Mouse (Mus musculus): ENCODE measurements around the gene Vamp1. TPM values are rescaled to one million over a fixed set of nuclear protein-coding genes. Genes with fewer than 3 reads are reported as not detected.

Gene Vamp1
- total and polyA plus RNA-seq, 3 experiments, result 1.9 to 4.6 (median 3.1) TPM

DNA sequence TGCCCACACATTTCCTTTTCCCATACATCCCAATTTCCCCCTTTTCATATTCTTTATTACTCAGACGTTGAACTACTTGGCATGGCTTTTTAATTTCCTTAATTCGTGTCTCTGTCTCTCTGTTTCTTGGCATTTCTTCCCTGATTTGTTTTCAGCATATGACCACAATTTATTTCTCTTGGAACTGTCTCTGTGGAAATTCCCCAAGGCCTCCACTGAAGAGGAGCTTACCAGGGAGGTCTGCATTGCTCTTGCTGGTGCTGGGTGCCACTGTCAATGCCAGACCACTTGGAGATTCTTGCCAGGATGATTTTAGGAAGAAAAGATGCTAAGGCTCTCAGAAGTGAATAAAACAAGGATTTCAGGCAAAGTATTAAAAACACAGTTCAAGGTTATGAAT, 2.7 kb upstream of the Vamp1 start:
- TF ChIP-seq MEF2A (IDR thresholded peaks at IDR 0.05; ENCODE audit: borderline replicate concordance, low read depth, low read length) (no peak), RAD21 (IDR thresholded peaks at IDR 0.05; ENCODE audit: low read depth, low read length) (no peak), E2F4 (IDR thresholded peaks at IDR 0.05; ENCODE audit: insufficient replicate concordance, low read depth, low read length) (no peak), ELF1 (IDR thresholded peaks at IDR 0.05; ENCODE audit: low read depth, low read length) (no peak), MAFK (IDR thresholded peaks at IDR 0.05; ENCODE audit: insufficient replicate concordance, low read length) (no peak), UBTF (IDR thresholded peaks at IDR 0.05; ENCODE audit: low read depth, low read length) (no peak), JUND (conservative IDR thresholded peaks at IDR 0.05; ENCODE audit: low read depth, low read length) (no peak)
- Histone ChIP-seq H3K4me2 (ENCODE audit: insufficient read depth, low read depth, poor library complexity, severe bottlenecking) (no peak overlapping the region), H3K4me1 (ENCODE audit: control insufficient read depth in 1 of 2, insufficient read depth in 2 of 2) (peaks cover 0 to 8% of the 10 kb centered on the region in 2 experiments; a peak in 2 of 4 replicates), H3K27me3 (replicated peaks) (peaks cover 37% of the 10 kb centered on the region), H3K27ac (ENCODE audit: insufficient read depth, low read depth) (no peak overlapping the region), H3K79me2 (replicated peaks; ENCODE audit: control insufficient read depth, extremely low read depth, insufficient read depth, poor library complexity, severe bottlenecking) (no peaks in the 10 kb centered on the region), H3K9me3 (replicated peaks; ENCODE audit: low read length) (peaks cover 7% of the 10 kb centered on the region), H3K4me3 (replicated peaks in 1 of 3; ENCODE audit: low read depth in 2 of 3, low read length in 2 of 3, poor library complexity in 1 of 3) (no peak overlapping the region), H3K36me3 (replicated peaks in 1 of 2; ENCODE audit: control insufficient read depth in 1 of 2, insufficient read depth in 1 of 2, low read length in 1 of 2) (no peaks in the 10 kb centered on the region), H3K9ac (ENCODE audit: insufficient read depth, low read depth) (no peak overlapping the region)
- in situ Hi-C loops (cut with MboI; ENCODE audit: low pct_ligation_motif_present, low pct_unique_long_range_greater_than_20kb, low sequenced_read_pairs), result no loop called here
- DNase-seq (ENCODE audit: extremely low read depth), result no peak
- dilution Hi-C loops (cut with MboI; ENCODE audit: extremely low pct_ligation_motif_present, extremely low pct_unique_long_range_greater_than_20kb, low sequenced_read_pairs), result no loop called here

DNA sequence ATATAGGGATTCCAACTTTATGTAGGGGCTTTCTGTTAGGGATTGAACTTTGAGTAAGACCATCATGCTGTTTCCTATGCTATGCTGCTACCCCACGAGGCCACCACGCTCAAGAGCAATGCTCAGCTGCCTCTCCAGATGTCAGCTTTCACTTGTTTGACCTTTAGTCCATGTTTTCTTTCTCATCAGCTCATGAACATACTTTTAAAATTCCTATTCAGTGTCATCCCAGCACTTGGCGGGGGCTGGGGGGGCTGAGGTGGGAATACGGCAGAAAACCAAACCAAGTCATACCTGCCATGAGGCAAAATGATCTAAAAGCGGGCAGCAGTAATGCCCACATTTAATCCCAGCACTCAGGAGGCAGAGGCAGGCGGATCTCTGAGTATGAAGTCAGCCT, 2.2 kb upstream of the Vamp1 start:
- dilution Hi-C loops (cut with MboI; ENCODE audit: extremely low pct_ligation_motif_present, extremely low pct_unique_long_range_greater_than_20kb, low sequenced_read_pairs) (no loop called here), in situ Hi-C loops (cut with MboI; ENCODE audit: low pct_ligation_motif_present, low pct_unique_long_range_greater_than_20kb, low sequenced_read_pairs) (no loop called here)
- Histone ChIP-seq H3K27me3 (replicated peaks) (peaks cover 37% of the 10 kb centered on the region), H3K4me3 (replicated peaks in 1 of 3; ENCODE audit: low read depth in 2 of 3, low read length in 2 of 3, poor library complexity in 1 of 3) (no peak overlapping the region), H3K9me3 (replicated peaks; ENCODE audit: low read length) (peaks cover 7% of the 10 kb centered on the region), H3K9ac (ENCODE audit: insufficient read depth, low read depth) (no peak overlapping the region), H3K79me2 (replicated peaks; ENCODE audit: control insufficient read depth, extremely low read depth, insufficient read depth, poor library complexity, severe bottlenecking) (no peaks in the 10 kb centered on the region), H3K36me3 (replicated peaks in 1 of 2; ENCODE audit: control insufficient read depth in 1 of 2, insufficient read depth in 1 of 2, low read length in 1 of 2) (peaks cover 0 to 5% of the 10 kb centered on the region in 2 experiments), H3K4me1 (ENCODE audit: control insufficient read depth in 1 of 2, insufficient read depth in 2 of 2) (peaks cover 0 to 8% of the 10 kb centered on the region in 2 experiments; a peak in 2 of 4 replicates), H3K27ac (ENCODE audit: insufficient read depth, low read depth) (no peak overlapping the region), H3K4me2 (ENCODE audit: insufficient read depth, low read depth, poor library complexity, severe bottlenecking) (no peak overlapping the region)
- TF ChIP-seq POLR2A (IDR thresholded peaks at IDR 0.05; ENCODE audit: low read depth, low read length) (no peak), JUN (IDR thresholded peaks at IDR 0.05; ENCODE audit: insufficient read depth, low read depth, low read length) (no peak), ELF1 (IDR thresholded peaks at IDR 0.05; ENCODE audit: low read depth, low read length) (no peak), MAX (IDR thresholded peaks at IDR 0.05; ENCODE audit: low read length) (no peak), SIN3A (IDR thresholded peaks at IDR 0.05; ENCODE audit: low read length) (no peak), BHLHE40 (IDR thresholded peaks at IDR 0.05; ENCODE audit: low read depth, low read length) (no peak), TBP (conservative IDR thresholded peaks at IDR 0.05; ENCODE audit: low read depth, low read length) (no peak), NRF1 (IDR thresholded peaks at IDR 0.05; ENCODE audit: low read depth, low read length) (no peak), UBTF (IDR thresholded peaks at IDR 0.05; ENCODE audit: low read depth, low read length) (no peak), ETS1 (conservative IDR thresholded peaks at IDR 0.05; ENCODE audit: low read depth, low read length) (no peak), MYC (IDR thresholded peaks at IDR 0.05; ENCODE audit: low read depth, low read length) (no peak)
- no peak for DNase-seq (ENCODE audit: extremely low read depth)

Data from CH12.LX (cell line).